Mouse (Mus musculus): ENCODE data around the gene Rrbp1.

The Rrbp1 gene

DNA sequence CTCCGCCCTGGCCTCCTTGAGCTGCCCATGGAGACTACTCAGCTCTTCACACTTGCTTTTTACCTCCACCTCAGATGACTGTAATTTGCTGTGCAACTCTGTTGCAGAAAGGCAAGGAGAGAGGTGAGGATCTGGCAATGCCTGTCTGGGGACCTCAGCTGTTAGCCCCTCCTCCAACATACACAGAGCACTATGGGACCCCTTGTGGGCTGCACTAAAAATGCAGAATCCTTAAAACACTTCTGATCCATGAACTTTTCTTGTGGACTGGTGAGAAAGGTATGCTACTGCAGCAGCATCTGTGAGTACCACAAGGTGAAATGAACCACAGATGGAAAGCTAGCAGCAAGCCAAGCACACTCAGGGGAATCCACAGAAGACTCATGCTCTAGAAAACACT lies 47.7 kb downstream of the Rrbp1 start:
- in situ Hi-C loops (cut with MboI, MseI) = no loop called here

DNA sequence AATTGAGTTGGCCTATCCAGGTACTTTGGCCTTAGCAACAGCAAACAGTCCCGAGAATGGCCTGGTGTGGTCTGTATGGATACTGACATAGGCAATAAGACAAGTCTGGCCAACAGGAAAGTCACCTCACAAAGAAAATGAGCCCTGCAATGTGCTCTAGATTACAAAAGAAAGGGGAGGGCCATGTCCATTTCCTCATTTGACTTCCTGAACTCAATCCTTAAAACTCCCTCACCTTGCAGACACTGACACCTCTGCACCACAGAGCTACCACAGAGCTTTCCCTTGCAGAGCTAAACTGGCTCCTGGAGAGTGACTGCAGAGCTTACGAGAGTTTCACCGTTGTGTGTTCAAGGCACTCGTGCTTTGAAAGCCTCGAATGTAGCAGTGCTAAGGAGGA lies 48.9 kb downstream of the Rrbp1 start:
- in situ Hi-C loops (cut with MboI, MseI) = no loop called here

DNA sequence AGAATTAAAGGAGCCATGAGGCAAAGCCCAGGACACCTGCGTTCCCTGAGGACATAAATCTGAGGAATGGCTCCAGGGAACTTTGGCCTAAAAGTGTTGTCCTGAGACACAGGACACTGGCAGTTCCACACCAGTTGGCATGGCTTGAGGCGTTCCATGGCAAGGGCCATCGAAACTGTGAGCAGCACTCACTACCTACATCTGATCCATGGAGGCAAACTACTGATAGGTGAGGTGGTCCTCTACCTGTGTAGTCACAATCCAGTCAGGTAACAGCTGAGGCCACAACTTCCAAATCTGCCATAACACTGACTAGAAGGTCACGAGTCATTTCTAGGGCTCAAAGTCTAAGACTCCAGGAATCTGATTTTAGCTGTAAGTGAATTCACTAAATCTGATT lies 55.3 kb downstream of the Rrbp1 start:
- in situ Hi-C loops (cut with MboI, MseI) = loop anchor here (10.0 kb wide), 1 partner anchor 371 kb away; no protein-coding TSS in a partner anchor

DNA sequence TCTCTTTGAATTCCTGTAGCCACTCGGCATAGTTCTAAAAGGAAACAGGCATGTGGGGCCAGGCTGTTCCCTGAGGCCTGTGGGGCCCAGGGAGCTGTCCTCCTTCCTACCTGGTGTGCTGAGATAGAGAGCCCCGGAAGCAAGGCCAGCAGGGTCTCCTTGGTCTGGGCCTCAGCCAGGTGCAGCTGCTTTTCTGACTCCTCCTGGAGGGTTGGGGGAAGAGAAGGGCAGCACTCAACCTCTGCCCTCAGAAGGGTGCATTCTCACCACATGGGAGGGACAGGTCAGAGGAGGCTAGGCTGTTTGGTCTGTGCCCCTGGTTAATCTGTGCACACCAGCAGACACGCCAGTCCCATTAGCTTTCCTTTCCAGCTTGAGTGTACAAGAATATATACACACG lies 56.1 kb downstream of the Rrbp1 start:
- in situ Hi-C loops (cut with MboI, MseI) = loop anchor here (10.0 kb wide), 1 partner anchor 370 kb away; no protein-coding TSS in a partner anchor

DNA sequence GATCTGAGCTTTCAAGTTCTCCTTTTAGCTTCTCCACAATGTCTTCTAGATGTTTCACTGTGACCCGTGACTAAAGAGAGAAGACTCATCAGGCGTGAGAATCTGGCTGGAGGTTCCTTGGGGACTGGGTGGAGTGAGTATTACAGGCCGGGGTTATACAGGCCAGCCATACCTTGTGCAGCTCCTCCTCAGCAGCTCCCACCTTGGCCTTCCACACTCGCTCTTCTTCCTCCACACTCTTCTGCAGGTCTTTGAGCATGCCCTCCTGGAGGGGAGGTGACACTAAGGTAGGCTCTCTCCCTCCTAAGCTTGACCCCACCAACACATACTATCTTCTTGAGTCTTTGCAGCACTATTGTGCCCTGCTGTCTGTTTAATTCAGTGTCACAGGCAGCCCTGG lies 57.1 kb downstream of the Rrbp1 start:
- in situ Hi-C loops (cut with MboI, MseI) = loop anchor here (10.0 kb wide), 1 partner anchor 369 kb away; no protein-coding TSS in a partner anchor

DNA sequence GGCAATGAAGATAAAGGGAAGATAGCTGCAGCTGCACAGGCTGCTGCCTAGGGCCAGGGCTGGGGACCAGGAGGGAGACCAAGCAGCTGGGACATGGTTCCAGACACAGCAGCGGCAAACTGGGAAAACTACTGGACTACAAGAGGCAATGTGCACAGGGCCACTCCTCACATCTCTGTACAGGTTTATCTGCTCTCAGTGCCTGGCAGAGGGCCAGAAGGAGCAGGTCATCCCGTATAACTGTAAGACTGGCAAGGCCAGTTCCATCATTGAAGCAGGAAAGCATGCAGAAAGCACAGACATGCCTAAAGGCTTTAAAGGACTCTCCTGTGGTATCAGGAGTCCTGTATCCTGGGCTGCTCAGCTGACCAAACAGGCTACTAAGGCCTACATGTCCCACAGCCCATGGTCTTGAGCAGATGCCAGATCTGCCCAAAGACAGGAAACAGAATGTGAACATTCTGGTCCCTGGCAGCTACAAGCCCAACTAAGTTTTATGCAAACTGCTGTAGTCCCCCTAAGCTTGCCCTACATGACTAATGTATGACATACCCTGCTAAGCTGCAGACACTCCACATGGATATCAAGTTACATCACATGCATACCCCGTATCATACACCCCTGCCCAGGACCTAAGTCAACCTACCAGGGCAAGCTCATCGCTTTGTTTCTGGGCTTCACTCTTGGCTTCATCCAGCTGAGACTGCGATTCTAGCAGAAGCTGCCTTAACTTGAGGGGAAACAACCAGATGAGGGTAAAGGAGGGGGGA lies 59.3 kb downstream of the Rrbp1 start:
- in situ Hi-C loops (cut with MboI, MseI) = loop anchor here (10.0 kb wide), 1 partner anchor 367 kb away; no protein-coding TSS in a partner anchor

DNA sequence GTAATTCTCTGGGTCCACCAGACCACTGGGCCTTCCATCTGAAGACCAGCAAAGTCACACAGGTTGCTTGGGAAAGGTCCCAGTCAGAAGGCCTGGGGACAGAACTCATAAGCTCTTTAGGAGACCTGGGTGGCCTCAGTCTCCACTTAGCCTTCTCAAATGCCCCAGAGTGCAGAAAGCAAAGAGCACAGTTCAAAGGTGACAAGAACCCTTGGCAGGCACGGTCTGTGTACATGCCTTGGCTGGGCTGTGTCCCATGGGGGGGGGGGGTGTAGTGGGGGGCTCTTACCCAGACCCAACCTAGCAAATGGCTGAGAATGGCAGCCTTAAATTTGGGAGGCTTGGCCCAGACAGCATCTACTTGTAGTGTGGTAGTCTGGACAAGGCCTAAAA lies 60.0 kb downstream of the Rrbp1 start:
- in situ Hi-C loops (cut with MboI, MseI) = loop anchor here (10.0 kb wide), 1 partner anchor 366 kb away; no protein-coding TSS in a partner anchor

DNA sequence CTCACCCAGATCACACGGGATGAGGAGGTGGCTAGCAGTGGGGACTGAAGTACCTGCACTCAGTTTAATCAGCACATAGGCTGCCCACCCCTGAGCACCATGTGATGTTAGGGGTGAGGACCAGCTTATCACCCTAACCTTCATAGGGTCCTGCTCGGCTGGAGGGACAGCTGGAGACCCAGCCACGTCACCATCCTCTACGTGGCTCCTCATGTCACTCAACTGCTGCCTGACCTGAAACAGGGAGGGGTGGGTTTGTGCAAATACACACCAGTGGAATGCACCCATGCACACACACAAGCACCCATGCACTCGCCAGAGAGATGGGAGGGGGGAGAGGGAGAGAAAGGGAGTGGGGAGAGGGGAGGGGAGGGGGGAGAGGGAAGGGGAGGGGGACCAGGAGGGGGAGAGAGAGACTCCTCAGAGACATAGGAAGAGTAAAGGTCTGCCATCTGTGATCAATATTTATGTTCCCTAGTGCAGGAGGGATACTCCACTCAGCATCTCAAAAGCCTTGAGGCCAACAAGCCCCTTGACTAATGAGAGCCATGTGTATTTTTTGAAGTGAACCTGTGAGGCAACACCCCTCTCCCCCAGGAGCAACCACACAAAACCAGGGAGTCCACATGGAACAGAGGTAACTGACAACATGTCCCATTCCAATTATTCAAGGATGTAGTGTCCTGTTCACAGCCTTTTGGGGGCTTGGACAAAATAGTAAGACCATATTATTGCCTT lies 60.6 kb downstream of the Rrbp1 start:
- in situ Hi-C loops (cut with MboI, MseI) = loop anchor here (10.0 kb wide), 1 partner anchor 366 kb away; no protein-coding TSS in a partner anchor

DNA sequence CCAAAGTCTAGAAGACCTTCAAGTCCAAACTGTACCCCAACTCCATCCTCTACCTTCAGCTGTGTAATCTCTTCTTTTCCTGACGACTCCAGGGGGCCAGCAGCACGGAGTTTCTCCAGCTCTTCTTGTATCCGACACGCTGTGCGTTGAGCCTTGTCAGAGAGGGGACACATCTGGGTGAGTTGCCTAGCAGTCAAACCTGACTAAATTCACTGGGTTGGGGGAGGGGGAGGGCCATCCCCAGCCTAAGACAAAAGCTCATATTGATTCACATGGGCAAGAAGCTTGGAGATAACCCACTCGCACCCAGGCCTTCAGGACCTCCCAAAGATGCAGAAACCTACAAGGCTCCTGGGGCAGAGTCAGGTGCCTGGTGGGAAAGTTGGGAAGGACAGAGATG lies 61.8 kb downstream of the Rrbp1 start:
- in situ Hi-C loops (cut with MboI, MseI) = no loop called here

DNA sequence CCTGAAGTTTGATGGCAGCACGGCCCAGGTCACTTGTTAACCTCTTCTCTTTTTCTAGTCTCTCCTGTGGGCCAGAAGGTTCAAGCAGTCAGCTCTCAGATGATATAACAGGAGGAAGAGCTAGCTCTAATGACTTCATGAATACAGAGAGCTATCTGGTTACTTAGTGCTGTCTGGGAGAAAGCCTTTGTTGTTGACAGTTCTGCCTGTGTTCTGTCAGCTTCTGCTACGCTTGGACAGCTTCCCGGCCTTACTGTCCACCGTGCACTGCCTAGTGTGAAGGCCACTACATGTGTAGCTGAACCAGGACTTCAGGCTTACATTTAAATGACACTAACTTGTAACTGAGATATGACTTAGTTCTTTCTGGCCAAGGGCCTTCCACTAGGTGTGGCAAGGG lies 62.6 kb downstream of the Rrbp1 start:
- in situ Hi-C loops (cut with MboI, MseI) = no loop called here

DNA sequence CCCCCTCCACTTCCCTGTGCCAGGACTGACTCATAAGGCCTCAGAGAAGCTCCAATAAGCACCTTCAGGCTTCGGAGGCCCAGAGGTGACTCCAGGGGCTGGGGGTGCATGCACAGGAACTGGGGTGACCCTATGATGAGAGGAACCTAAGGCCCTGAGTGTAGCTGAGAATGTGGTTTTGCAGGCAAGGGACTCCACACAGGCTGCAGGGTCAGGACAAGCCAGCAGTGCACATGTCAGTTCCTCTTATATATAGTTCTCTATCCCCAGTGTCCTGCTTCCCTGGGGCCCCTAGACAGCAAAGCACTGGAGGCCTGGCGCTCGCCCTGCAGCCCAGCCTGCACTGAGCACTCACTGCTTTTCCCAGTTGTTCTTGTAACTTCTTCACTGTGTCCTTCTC lies 63.1 kb downstream of the Rrbp1 start:
- in situ Hi-C loops (cut with MboI, MseI) = no loop called here

DNA sequence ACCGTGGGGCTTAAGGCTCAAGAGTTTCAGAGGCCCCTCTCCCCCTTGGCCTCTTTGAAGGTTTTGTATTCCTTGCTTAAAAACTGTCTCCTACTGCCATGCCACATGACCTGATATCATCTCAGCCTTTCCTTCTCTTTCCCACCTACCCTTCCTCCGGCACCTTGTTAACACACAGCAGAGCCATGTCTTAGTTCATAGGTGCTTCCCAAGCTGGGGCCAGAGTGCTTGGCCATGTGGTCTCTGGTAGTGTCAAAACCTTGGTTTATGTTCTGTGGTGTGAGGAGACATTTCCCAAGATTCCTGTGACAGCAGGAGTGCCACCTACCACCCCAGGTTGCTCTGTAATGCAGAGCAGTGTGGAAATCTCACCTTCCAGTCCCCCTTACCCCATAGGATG lies 64.7 kb downstream of the Rrbp1 start:
- in situ Hi-C loops (cut with MboI, MseI) = no loop called here

DNA sequence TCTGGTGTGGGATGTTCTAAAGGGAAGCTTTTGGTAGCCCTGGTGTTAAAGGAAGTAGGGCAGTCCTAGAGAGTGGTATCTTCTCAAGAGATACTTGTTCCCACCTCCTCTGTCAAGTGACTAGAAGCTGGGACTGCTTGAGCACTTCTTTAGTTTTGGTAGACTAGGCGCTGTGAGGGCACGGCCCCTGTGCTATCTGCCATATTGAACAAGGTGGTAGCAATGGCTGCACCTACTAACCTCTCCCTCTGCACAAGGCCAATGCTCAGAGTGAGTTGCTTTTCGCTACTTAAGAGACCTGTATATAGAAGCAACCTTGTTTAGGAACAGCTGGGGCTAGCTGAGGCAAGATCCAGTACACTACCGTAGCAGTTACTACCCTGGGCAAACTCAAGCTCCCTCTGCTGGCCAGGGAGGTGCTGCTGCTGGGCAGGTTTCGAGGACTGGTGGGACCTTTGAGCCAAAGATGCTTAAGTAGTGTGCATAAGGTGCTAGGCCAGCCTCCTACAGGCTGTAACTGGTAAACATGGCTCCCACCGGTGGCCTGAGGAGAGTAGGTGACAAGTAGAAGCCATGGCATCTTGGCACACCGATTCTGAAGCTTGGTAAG lies 65.5 kb downstream of the Rrbp1 start:
- in situ Hi-C loops (cut with MboI, MseI) = no loop called here

DNA sequence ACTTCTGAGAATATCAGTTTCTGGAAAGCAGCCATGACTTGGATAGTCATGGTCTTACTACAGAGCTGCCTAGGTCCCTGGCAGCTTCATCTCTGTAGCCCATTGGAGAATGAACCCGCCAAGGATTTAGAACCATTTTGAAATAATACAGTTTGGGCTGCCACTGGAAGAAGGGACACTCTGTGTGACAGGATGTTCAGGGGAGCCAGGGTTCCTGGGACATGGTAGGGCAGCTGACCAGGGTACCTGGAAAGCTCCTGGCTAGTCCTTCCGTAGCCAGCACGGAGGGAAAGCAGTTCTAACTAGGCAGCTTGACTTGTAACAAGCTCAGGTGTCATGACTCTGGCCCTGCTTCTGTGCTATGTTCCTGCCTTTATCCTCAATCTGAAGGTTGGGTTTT lies 66.3 kb downstream of the Rrbp1 start:
- in situ Hi-C loops (cut with MboI, MseI) = no loop called here

DNA sequence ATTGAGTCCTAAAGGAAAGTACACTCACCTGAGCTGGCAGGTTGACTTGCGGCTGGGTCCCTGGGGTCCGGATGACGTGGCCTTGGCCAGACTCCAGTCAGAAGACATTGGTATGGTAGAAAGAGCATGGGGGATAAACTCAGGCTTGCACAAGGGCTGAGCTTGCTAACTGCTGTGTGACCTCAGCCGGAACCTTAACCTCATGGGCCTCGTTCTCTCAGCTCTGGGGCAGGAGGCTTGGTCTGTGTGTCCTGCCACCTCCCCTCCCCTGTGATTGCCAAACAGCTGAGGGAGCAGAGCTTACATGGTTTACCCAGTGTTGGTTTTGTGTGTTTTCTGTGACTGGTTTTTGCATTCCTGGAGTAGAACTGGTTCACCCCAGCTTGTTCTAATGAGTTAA lies 70.7 kb downstream of the Rrbp1 start:
- in situ Hi-C loops (cut with MboI, MseI) = no loop called here

DNA sequence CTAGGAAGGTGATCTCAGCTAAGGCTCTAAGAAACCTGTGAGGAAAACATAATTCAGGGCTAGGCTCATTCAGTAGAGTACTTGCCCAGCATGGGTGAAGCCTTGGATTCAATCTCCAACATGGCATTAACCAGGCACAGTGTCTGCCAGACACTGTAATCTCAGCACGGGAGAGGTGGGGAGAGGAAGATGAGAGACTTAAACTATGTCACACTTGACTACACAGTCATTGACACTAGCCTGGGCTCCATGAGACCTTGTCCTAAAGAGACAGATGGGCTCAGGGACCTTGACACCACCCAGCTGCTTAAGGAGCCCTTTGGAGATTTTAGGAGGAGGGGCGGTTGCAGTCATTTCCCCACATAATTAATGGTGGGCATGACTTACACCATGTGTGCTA lies 73.2 kb downstream of the Rrbp1 start:
- in situ Hi-C loops (cut with MboI, MseI) = no loop called here

DNA sequence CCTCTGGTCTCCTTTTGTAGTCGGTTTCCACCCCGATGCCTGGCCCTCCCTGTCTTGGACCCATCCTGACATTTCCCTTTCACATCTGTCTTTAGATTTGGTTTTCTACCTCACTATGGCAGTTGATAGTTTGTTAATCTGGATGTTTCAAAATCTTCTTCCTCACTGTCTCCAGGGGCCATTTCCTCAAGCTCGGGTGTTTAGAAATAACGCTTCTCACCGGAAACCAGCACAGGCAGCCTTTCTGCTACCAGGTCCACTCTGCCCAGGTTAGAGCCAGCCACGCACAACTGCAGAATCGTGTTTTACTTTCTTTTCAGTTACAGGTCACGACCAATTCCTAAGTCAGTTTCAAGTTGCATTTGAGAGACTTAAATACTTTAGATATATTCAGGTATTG lies 76.6 kb downstream of the Rrbp1 start:
- in situ Hi-C loops (cut with MboI, MseI) = no loop called here

DNA sequence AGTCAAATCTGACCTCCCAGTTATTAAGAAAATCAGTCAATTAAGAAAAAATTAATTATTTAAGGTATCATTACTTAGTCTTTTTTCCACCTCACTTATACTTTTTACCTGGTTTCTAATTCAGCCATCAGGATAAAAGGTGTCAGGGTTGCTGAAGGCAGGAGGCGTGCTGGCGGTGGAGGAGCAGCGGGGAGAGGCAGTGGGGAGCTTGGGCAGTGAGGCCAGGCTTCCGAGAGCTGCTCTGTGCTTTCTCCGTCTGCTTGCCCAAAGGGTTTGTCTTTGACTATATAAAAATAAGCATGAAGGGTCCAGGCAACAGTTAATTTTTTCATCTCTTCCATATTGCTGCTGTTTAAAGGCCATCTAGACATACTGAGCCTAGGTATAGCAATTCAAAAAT lies 77.5 kb downstream of the Rrbp1 start:
- in situ Hi-C loops (cut with MboI, MseI) = no loop called here

DNA sequence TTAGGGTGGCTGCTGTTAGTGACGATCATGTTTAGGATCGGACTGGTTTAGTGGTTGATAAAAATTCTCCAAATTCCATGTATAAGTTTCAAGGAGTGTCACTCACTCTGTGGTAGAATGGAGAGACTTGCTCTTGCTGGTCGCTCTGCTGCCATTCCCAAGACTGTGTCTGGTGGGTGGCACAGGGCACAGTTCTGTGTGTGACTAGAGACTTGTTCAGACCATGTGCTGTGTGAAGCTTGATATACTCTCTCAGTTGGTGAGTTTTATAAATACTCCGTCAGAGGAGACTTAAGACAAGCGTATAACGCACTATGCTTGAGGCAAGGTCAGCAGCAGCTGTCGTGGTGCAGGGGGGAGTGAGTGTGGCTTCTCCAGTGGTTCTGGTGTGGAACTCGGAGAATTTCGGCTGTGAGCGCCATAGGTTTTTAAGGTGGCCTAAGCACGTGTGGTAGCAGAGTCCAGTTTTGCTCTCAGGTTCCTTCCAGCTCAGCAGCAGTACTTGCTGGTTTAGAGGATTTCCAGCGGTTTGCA lies 78.7 kb downstream of the Rrbp1 start:
- in situ Hi-C loops (cut with MboI, MseI) = no loop called here

DNA sequence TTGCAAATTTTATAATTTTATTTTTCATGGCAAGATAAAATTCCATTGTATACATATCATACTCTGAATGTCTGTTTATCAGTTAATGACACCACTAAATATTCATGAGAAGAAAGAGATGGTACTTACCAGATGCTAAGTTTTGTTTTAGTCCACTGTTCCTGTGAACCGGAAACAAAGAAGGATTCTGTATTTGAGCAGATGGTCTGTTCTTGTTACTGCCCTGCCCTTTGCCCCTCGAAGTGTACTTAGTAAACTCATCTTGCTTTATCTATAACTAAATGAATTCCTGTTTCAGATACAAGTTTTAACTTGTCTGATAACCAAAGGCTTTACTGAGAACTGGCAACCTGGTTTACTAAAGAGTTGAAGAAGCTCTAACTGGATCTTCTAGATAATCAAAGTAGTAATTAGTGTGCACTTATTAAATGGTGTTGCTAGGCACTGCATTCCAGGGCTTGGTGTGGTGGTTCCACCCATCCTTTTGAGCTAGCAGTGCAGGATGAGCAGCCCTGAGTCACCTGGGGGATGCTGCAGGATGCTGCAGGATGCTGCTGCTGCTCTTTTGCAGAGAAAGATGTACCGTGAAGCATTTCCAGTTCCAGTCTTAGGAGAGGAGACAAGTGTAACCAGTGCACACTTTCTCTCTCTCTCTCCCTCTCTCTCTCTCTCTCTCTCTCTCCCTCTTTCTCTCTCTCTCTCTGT lies 81.3 kb downstream of the Rrbp1 start:
- in situ Hi-C loops (cut with MboI, MseI) = no loop called here

DNA sequence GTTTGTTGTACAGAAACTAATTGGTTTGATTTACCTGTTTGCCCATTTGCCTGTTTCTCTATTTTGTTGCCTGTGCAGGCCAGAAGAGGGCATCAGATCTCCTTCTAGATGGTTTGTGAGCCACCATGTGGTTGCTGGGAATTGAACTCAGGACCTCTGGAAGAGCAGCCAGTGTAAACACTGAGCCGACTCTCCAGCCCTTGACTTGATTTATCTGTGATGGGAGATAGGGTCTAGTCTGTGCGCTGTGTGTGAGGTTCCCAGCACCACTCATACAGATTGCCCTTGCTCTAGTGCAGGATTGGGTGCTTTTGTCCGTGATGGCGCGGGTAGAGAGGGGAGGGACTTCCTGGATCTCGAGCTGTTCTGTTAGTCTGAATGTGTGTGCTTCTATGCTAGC lies 85.2 kb downstream of the Rrbp1 start:
- in situ Hi-C loops (cut with MboI, MseI) = no loop called here

DNA sequence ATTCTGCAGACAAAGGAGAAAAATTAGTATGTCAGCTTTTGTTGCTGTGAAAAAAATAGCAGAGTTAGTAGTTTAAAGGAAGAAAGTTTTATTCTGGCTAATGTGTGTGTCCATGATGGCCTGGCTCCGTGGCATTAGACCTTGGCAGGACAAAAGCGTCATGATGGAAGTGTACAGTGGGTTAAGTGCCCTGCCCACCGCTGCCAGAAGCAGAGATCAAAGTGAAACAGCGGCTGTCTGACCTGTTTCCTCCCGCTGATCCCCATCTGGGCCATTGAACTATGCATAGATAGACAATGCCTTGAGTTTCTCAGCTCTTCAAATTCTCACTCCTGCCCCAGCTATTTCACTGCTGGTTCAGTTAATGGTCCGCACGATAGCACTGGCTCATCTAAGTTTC lies 87.0 kb downstream of the Rrbp1 start:
- in situ Hi-C loops (cut with MboI, MseI) = no loop called here
